8 mouse cellular contexts compared by ENCODE assay signal in genomic region chr11:69416921-69417448, GRCm38 (mm10). TPM values are rescaled to one million over a fixed set of nuclear protein-coding genes. Genes with fewer than 3 reads are reported as not detected.
DNase-seq lines count a peak whose midpoint lies in the region; ATAC-seq and TF ChIP-seq lines count a peak whose summit lies in the region.

No protein-coding gene starts in this region.

- 14% methylated on average over 8 of the region's 8 CpGs for WGBS in heart, embryonic 16.5 days
- 1% methylated on average over 8 of the region's 8 CpGs for WGBS in hindbrain, embryonic 11.5 days
- 2% methylated on average over 8 of the region's 8 CpGs for WGBS in midbrain, embryonic 12.5 days

- H3K9ac ChIP-seq in heart, embryonic 16.5 days (ENCODE audit: low read length): peak overlapping the region; percentile 64
- H3K9ac ChIP-seq in hindbrain, embryonic 11.5 days (ENCODE audit: low read depth, low read length): peak overlapping the region; percentile 4; the same call in 1 of the 2 replicates
- H3K9ac ChIP-seq in midbrain, embryonic 12.5 days (replicated peaks): peak overlapping the region; percentile 63

- peak overlapping the region; percentile 99 for H3K27ac ChIP-seq in heart, embryonic 16.5 days (ENCODE audit: low read length)
- H3K27ac ChIP-seq in hindbrain, embryonic 11.5 days (ENCODE audit: low read depth, low read length): peak overlapping the region; percentile 100
- peak overlapping the region; percentile 98 for H3K27ac ChIP-seq in midbrain, embryonic 12.5 days (replicated peaks)

- peak overlapping the region; percentile 79 for H3K4me3 ChIP-seq in heart, embryonic 16.5 days (ENCODE audit: low read length)
- H3K4me3 ChIP-seq in G1E (ENCODE audit: low read depth, low read length): peak overlapping the region; percentile 78
- peak overlapping the region; percentile 80 for H3K4me3 ChIP-seq in hindbrain, embryonic 11.5 days (ENCODE audit: low read depth, low read length)
- peak overlapping the region; percentile 64 for H3K4me3 ChIP-seq in midbrain, embryonic 12.5 days

- peaks cover 6% of the 10 kb centered on the region; the same call in 1 of the 2 replicates for H3K36me3 ChIP-seq in heart, embryonic 16.5 days (ENCODE audit: control insufficient read depth, insufficient read depth)
- peaks cover 27% of the 10 kb centered on the region for H3K36me3 ChIP-seq in G1E (replicated peaks)
- H3K36me3 ChIP-seq in hindbrain, embryonic 11.5 days (ENCODE audit: control insufficient read depth, insufficient read depth, low read length): no peaks in the 10 kb centered on the region
- peaks cover 10% of the 10 kb centered on the region for H3K36me3 ChIP-seq in midbrain, embryonic 12.5 days

- no peak for DNase-seq in heart, adult 9 months (ENCODE audit: low spot score in 2 of 2)
- no peak for DNase-seq in G1E (ENCODE audit: low spot score)
- no peak for DNase-seq in hindbrain, embryonic 11.5 days (ENCODE audit: low spot score)
- no peak for DNase-seq in right cerebral cortex, postnatal 25 days
- DNase-seq in B cell, adult 2 months: no peak
- DNase-seq in frontal cortex, postnatal 25 days (ENCODE audit: low spot score in 2 of 2): no peak

- TF ChIP-seq CTCF in G1E (IDR thresholded peaks at IDR 0.05; ENCODE audit: low read depth, low read length): no peak

- no peak for ATAC-seq in heart, embryonic 16.5 days (replicated peaks; ENCODE audit: extremely low read depth, insufficient read depth, low FRiP score)
- no peak for ATAC-seq in G1E (ENCODE audit: extremely low read depth, insufficient number of reproducible peaks, low FRiP score, poor library complexity, severe bottlenecking)
- ATAC-seq in hindbrain, embryonic 11.5 days (ENCODE audit: low FRiP score): no peak
- no peak for ATAC-seq in midbrain, embryonic 12.5 days (ENCODE audit: low FRiP score, low read depth)

- no peaks in the 10 kb centered on the region for H3K9me3 ChIP-seq in heart, embryonic 16.5 days (replicated peaks; ENCODE audit: control insufficient read depth, low read length)
- no peaks in the 10 kb centered on the region for H3K9me3 ChIP-seq in G1E (replicated peaks)
- H3K9me3 ChIP-seq in hindbrain, embryonic 11.5 days (ENCODE audit: control insufficient read depth, low read length): no peaks in the 10 kb centered on the region
- no peaks in the 10 kb centered on the region for H3K9me3 ChIP-seq in midbrain, embryonic 12.5 days

- H3K4me2 ChIP-seq in heart, embryonic 16.5 days (ENCODE audit: low read depth, low read length): peak overlapping the region; percentile 99
- H3K4me2 ChIP-seq in hindbrain, embryonic 11.5 days (replicated peaks; ENCODE audit: low read depth, low read length): peak overlapping the region; percentile 99
- H3K4me2 ChIP-seq in midbrain, embryonic 12.5 days (replicated peaks): peak overlapping the region; percentile 98

- H3K27me3 ChIP-seq in heart, embryonic 16.5 days (ENCODE audit: control insufficient read depth, insufficient read depth, low read length): peaks cover 12% of the 10 kb centered on the region
- H3K27me3 ChIP-seq in G1E (ENCODE audit: insufficient read depth, low read length): no peaks in the 10 kb centered on the region
- peaks cover 11% of the 10 kb centered on the region for H3K27me3 ChIP-seq in hindbrain, embryonic 11.5 days (ENCODE audit: control insufficient read depth, insufficient read depth, low read length)
- peaks cover 25% of the 10 kb centered on the region for H3K27me3 ChIP-seq in midbrain, embryonic 12.5 days

- peaks cover 68% of the 10 kb centered on the region for H3K4me1 ChIP-seq in heart, embryonic 16.5 days (ENCODE audit: control insufficient read depth, insufficient read depth, low read length)
- peaks cover 84% of the 10 kb centered on the region for H3K4me1 ChIP-seq in G1E (ENCODE audit: insufficient read depth, low read depth, low read length)
- peaks cover 25% of the 10 kb centered on the region for H3K4me1 ChIP-seq in hindbrain, embryonic 11.5 days (replicated peaks; ENCODE audit: control insufficient read depth, insufficient read depth, low read length)
- H3K4me1 ChIP-seq in midbrain, embryonic 12.5 days: peaks cover 75% of the 10 kb centered on the region

RNA-seq across cellular contexts. Expression of gene Kdm6b, which starts 3.5 kb away (rescaled TPM):
- polyA plus RNA-seq in heart, embryonic 16.5 days (2015; fragmentation: Nextera tagmentation; extraction: Ambion mirVana): 17.3 and 18.2 TPM in 2 replicates
- 145 and 185 TPM in 2 replicates for total RNA-seq in G1E (2014; fragmentation: Nextera tagmentation)
- total RNA-seq in G1E (2017): 3.9 and 4.8 TPM in 2 replicates
- 104 and 111 TPM in 2 replicates for polyA plus RNA-seq in G1E (2012)
- 33.7 and 40.9 TPM in 2 replicates for polyA plus RNA-seq in hindbrain, embryonic 11.5 days (2014; fragmentation: Nextera tagmentation; extraction: Ambion mirVana)
- 48.7 and 50.7 TPM in 2 replicates for polyA plus RNA-seq in midbrain, embryonic 12.5 days (2016; fragmentation: Nextera tagmentation; extraction: Ambion mirVana)

RNA-seq across cellular contexts. Expression of gene Tmem88, which starts 19.0 kb away (rescaled TPM):
- polyA plus RNA-seq in heart, embryonic 16.5 days (2015; fragmentation: Nextera tagmentation; extraction: Ambion mirVana): 39.6 and 45.2 TPM in 2 replicates
- 2.6 TPM in 2 replicates for total RNA-seq in G1E (2014; fragmentation: Nextera tagmentation)
- total RNA-seq in G1E (2017): 0.93 and 1.2 TPM in 2 replicates
- 2.2 and 3.0 TPM in 2 replicates for polyA plus RNA-seq in G1E (2012)
- polyA plus RNA-seq in hindbrain, embryonic 11.5 days (2014; fragmentation: Nextera tagmentation; extraction: Ambion mirVana): 15.7 and 17.1 TPM in 2 replicates
- polyA plus RNA-seq in midbrain, embryonic 12.5 days (2016; fragmentation: Nextera tagmentation; extraction: Ambion mirVana): 11.4 and 12.1 TPM in 2 replicates

RNA-seq across cellular contexts. Expression of gene Cyb5d1, which starts 21.6 kb away (rescaled TPM):
- polyA plus RNA-seq in heart, embryonic 16.5 days (2015; fragmentation: Nextera tagmentation; extraction: Ambion mirVana): 25.4 and 27.6 TPM in 2 replicates
- 24.0 and 26.0 TPM in 2 replicates for total RNA-seq in G1E (2014; fragmentation: Nextera tagmentation)
- 36.0 and 41.5 TPM in 2 replicates for total RNA-seq in G1E (2017)
- polyA plus RNA-seq in G1E (2012): 3.5 and 9.1 TPM in 2 replicates
- polyA plus RNA-seq in hindbrain, embryonic 11.5 days (2014; fragmentation: Nextera tagmentation; extraction: Ambion mirVana): 32.7 and 45.2 TPM in 2 replicates
- polyA plus RNA-seq in midbrain, embryonic 12.5 days (2016; fragmentation: Nextera tagmentation; extraction: Ambion mirVana): 52.9 and 53.8 TPM in 2 replicates

RNA-seq across cellular contexts. Expression of gene Naa38, which starts 21.7 kb away (rescaled TPM):
- polyA plus RNA-seq in heart, embryonic 16.5 days (2015; fragmentation: Nextera tagmentation; extraction: Ambion mirVana): 134 and 135 TPM in 2 replicates
- total RNA-seq in G1E (2014; fragmentation: Nextera tagmentation): 96.2 and 98.4 TPM in 2 replicates
- 171 and 204 TPM in 2 replicates for total RNA-seq in G1E (2017)
- polyA plus RNA-seq in G1E (2012): 104 and 107 TPM in 2 replicates
- 120 and 124 TPM in 2 replicates for polyA plus RNA-seq in hindbrain, embryonic 11.5 days (2014; fragmentation: Nextera tagmentation; extraction: Ambion mirVana)
- 98.9 and 105 TPM in 2 replicates for polyA plus RNA-seq in midbrain, embryonic 12.5 days (2016; fragmentation: Nextera tagmentation; extraction: Ambion mirVana)

RNA-seq across cellular contexts. Expression of gene Chd3, which starts 47.8 kb away (rescaled TPM):
- polyA plus RNA-seq in heart, embryonic 16.5 days (2015; fragmentation: Nextera tagmentation; extraction: Ambion mirVana): 13.3 and 19.8 TPM in 2 replicates
- 120 TPM in 2 replicates for total RNA-seq in G1E (2014; fragmentation: Nextera tagmentation)
- total RNA-seq in G1E (2017): 55.6 and 71.0 TPM in 2 replicates
- polyA plus RNA-seq in G1E (2012): 183 and 212 TPM in 2 replicates
- 44.3 and 57.1 TPM in 2 replicates for polyA plus RNA-seq in hindbrain, embryonic 11.5 days (2014; fragmentation: Nextera tagmentation; extraction: Ambion mirVana)
- polyA plus RNA-seq in midbrain, embryonic 12.5 days (2016; fragmentation: Nextera tagmentation; extraction: Ambion mirVana): 78.7 and 88.5 TPM in 2 replicates

Comparison
In these comparisons a context has a peak if more than half of its experiments do, and no peak if none do; other contexts are left out.
1. H3K9ac ChIP-seq: peak in every context shown above with its lines; median percentile 64 in heart, embryonic 16.5 days; 63 in midbrain, embryonic 12.5 days; 4 in hindbrain, embryonic 11.5 days.